Mouse (Mus musculus): ENCODE data around the gene Apobec1. TPM values are rescaled to one million over a fixed set of nuclear protein-coding genes. Genes with fewer than 3 reads are reported as not detected.

The Apobec1 gene
- polyA plus RNA-seq (2012; ENCODE audit: low replicate concordance), result 0.73 and 1.7 TPM in 2 replicates

DNA sequence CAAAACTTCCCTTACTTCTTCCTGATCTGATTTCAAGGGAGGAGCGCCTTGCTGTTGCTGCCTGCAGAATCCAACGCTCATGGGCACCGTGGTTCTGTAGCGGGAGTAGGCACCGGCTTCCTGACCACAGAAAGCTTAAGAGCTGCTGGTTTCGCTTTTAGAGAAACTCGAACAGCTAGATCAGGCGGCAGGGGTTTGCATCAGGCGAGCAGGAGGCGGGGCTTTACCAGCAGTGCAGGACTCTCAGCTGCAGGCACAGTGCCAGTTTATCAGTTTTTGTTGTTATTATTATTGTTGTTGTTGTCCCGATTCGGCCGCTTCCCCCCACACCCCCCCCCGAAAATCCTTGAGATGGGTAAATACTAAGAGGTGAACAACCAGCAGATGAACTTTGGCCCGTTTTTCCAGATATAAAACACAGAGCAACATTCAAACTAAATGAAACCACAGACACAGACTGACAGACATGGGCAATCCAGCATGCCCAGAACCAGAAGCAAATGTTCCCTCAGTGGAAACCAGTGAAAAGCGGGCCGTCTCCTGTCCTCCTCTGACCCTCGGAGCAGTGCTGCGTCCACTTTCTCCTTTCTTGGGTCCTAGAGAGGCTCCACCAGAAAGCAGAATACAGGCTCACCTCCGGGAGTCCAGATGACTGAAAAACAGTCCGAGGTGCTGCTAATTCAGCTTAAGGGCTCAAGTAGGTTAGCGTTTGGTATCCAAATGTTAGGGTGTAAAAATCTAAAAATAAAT is at the start of gene Apobec1:
Gene Apobec1, minus strand, starts transcription at position 203 of the 750 bp plus-strand sequence.

DNA sequence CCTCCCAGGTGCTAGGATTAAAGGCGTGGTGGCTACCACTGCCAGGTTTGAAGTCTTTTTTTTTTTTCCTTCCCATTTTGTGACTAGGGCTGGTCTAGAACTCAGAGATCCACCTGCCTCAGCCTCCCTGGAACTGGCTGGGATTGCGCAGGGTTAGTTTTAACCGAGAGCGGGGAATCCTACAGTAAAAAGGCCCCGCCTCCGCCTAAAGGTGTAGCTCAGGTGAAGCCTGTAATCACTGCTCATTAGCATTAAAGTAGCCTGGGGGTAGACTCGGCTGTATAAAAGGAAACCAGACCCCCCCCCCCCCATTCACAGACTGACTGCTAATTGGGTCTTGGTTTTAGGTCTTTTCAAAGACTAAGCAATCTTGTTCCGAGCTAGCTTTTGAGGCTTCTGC is 23.9 kb upstream of the Apobec1 start, which contains the start of gene Dppa3:
Gene Dppa3, plus strand, starts transcription at position 301 of the 400 bp plus-strand sequence.

DNA sequence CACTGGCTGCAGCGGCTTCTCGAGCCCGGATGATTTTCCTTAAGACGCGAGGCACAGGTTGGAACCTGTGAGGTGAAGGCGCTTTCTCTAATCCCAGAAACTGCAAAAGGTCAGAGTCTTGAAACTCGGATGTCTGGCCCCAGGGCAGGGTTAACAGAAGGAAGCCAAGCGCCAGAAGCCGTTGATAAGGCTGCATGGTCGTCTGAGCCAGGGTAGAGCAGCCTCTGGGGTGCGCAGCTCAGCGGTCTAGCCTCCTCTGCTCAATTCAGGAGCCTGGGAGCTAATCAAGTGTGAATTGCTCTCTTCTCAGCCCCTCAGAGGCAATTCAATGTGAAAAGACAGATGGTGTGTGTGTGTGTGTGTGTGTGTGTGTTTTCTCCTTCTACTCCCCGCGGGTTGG is 7.5 kb upstream of the Apobec1 start, which contains the start of gene Gdf3:
Gene Gdf3, minus strand, starts transcription at position 317 of the 400 bp plus-strand sequence.

DNA sequence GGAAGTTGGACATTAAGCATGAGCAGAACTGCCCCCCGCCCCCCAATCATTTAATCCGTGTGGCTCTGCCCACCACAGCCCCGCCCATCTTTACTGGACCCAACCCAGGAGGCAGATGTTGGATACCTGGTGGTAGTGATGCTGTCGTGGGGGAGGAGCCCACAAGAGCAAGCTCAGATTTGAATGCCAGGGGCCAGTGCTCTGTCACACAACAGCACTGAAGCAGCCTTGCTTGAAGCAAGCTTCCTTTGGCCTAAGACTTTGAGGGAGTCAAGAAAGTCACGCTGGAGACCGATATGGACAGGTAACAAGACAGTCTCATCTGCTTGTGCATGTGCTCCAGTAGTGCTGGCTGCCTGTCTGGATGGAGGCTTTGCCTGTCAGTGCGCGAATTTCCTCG is 48.6 kb downstream of the Apobec1 start, which contains the start of gene Aicda:
Gene Aicda, plus strand, starts transcription at position 196 of the 400 bp plus-strand sequence.

Other genes with a start within 250 kb of the Apobec1 start
- not detected in 2 replicates for gene Rimklb, start 103.7 kb downstream of the Apobec1 start, polyA plus RNA-seq (2012; ENCODE audit: low replicate concordance)
- gene Mfap5, start 96.6 kb downstream of the Apobec1 start, polyA plus RNA-seq (2012; ENCODE audit: low replicate concordance), result not detected in 2 replicates
- 0.18 and 0.67 TPM in 2 replicates for gene Aicda, start 48.6 kb downstream of the Apobec1 start, polyA plus RNA-seq (2012; ENCODE audit: low replicate concordance)
- gene Gdf3, start 7.6 kb upstream of the Apobec1 start, polyA plus RNA-seq (2012; ENCODE audit: low replicate concordance), result 1.2 and 9.1 TPM in 2 replicates
- not detected in 2 replicates for gene Dppa3, start 24.0 kb upstream of the Apobec1 start, polyA plus RNA-seq (2012; ENCODE audit: low replicate concordance)
- 0.12 TPM in 1 of 2 replicates, not detected in the other for gene Nanog, start 105.0 kb upstream of the Apobec1 start, polyA plus RNA-seq (2012; ENCODE audit: low replicate concordance)
- gene Slc2a3, start 199.2 kb upstream of the Apobec1 start, polyA plus RNA-seq (2012; ENCODE audit: low replicate concordance), result 9.0 and 24.9 TPM in 2 replicates
- 44.4 and 63.1 TPM in 2 replicates for gene Foxj2, start 217.5 kb upstream of the Apobec1 start, polyA plus RNA-seq (2012; ENCODE audit: low replicate concordance)